Mouse (Mus musculus) kidney, postnatal 14 days (tissue): ENCODE data around the gene Bola1.
"Not testable (repeated sequence)": the region's sequence is repeated elsewhere in the genome, so short reads cannot be mapped to it uniquely, and the experiment has no call there.

ENCODE experiments used
- DNase-seq: peaks from one replicate; pipeline ENCODE4 v3.0.0; 2022; ENCODE audit warnings: mixed read lengths

Bola1 gene

DNA sequence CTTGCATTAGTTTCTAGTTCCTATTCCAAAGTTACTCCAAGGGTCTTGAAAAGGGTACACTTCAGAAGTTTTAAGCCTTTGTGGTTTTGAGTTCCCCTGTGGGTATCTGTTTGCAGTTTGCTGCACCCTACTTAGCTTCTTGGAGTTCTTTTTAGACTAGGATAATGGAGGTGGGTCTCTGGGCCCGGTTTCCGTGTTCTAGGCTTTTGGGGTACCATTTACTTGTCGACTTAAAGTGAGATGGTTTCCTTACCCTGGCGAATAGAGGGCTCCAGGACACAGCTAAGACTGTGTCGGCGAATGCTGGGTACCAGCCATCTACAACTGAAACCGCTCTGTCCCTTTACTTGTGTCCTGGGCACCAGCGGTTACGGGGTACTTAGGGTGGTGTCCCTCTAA is 2.1 kb upstream of the Bola1 start:
- DNase-seq = no peak

- DNase-seq = peak; percentile 92
These were observed 1.5 kb upstream of the Bola1 start, which contains the start of the genes Hist2h2ac and Hist2h2be for GRCm38 (mm10) chr3:96220765-96221639. TSS of gene Hist2h2ac (minus strand) at chr3:96220880. TSS of gene Hist2h2be (plus strand) at chr3:96221119.

- DNase-seq = not testable (repeated sequence)
These were observed 739 bp upstream of the Bola1 start for GRCm38 (mm10) chr3:96220131-96220764.

- DNase-seq = peak; percentile 40
These were observed 293 bp downstream of the Bola1 start for GRCm38 (mm10) chr3:96219191-96219641.

GRCm38 (mm10) chr3:96209242-96209641 is 10.3 kb downstream of the Bola1 start:
- DNase-seq = no peak

DNA sequence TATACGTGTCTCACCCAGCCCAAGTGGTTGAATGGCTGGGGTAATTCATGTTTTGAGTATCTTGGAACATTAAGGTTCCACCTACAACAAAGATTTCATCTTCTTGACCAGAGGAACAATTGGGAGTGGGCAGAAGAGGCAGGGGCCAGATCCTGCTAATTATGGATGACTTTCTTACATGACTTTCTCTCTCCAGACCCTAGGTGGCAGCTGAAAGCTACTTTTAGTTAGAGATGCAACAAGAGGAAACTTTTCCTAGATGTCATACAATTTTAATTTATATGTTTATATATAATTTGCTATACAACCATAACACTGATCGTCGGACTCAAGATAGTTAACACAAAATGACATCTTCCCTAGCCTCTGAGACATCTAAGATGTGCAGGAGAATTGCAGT is 11.7 kb downstream of the Bola1 start:
- no peak for DNase-seq

DNA sequence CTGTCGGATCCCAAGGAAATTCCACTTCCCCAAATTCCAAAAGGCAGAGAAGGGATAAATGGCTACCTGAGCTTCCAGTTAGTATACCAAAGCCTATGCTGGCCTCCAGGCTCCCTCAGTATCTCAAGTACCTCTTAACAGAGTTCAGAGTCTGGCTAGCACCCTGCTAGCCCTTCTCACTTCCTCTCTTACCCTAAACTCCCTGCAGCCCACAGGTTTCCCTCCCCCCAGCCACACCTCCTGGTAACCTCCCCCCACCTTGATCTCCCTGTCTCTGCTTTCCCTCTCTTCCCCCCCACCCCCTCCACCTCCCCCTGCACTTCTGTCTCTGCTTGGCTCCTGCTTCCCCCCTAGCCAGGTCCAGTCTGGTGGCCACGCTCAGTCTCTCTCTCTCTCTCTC is 19.8 kb downstream of the Bola1 start:
- DNase-seq = no peak

GRCm38 (mm10) chr3:96198601-96199251 is 20.8 kb downstream of the Bola1 start:
- not testable (repeated sequence) for DNase-seq

GRCm38 (mm10) chr3:96198181-96198580 is 21.3 kb downstream of the Bola1 start:
- no peak for DNase-seq

- peak; percentile 92 for DNase-seq
These were observed 22.3 kb downstream of the Bola1 start for GRCm38 (mm10) chr3:96197129-96197749.

GRCm38 (mm10) chr3:96196437-96197128 is 22.9 kb downstream of the Bola1 start:
- DNase-seq = no peak

DNA sequence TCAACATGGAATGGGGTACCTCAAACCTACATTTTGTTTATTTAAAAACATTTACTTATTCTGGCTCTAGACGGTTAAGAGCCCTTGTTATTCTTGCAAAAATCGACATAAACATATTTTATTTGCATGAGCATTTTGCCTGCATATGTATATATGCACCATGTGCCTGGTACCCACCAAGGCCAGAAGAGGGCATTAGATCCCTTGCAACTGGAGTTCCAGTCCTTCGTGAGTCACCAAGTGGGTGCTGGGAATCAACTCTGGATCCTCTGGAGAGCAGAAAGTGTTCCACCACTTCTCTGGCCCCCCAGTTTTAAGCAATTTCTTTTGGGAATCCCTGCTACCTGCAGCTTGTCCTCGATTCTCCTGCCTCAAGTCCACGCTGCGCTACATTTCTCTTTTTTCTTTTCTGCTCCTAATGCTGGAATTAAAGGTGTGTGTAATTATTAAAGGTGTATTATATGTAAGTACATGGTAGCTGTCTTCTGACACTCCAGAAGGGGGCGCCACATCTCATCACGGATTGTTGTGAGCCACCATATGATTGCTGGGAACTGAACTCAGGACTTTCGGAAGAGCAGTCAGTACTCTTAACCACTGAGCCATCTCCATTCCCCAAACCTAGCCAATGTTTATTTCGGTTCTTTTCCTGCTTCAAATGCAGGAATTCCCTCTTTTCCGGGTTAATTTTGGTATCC is 23.7 kb downstream of the Bola1 start:
- DNase-seq = no peak

GRCm38 (mm10) chr3:96194966-96195365 is 24.5 kb downstream of the Bola1 start:
- DNase-seq = no peak

DNA sequence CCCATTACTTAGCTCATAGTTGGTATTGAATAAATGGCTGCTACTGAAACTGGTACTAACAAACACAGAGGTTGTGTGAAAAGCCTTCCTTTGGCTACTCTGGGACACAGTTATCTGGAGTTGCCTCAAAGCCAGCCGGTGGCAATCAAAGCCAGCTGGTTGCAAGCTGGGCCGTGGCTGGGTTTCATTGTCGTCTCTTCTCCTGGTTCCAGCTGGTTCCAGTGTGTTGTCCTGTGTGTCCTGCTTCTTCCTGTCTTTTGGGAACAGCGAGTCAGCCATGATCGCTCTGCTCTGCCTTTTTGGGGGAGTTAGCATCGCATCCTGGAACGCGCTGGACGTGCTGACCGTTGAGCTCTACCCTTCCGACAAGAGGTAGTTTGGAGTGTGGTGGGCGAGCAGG is 26.5 kb downstream of the Bola1 start:
- DNase-seq = no peak

DNA sequence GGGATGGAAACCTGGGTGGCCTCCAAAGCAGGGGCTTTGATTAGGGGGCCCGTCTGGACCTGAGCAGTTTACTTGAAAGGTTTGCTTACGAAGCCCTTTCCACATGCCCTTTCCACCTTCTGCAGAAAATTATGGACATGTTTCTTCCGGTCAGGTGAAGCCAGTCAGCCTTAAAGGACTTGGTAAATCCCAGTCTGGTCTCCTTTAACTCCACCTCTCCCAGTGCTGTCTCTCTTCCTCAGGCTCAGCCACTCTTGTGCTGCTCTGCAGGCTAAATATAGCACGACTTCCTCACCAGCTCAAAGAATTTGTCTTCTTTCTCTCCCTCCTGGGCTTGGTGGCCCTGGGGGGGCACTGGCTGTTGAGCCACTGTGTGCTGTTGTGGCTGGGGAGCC is 37.1 kb downstream of the Bola1 start:
- DNase-seq = no peak

DNA sequence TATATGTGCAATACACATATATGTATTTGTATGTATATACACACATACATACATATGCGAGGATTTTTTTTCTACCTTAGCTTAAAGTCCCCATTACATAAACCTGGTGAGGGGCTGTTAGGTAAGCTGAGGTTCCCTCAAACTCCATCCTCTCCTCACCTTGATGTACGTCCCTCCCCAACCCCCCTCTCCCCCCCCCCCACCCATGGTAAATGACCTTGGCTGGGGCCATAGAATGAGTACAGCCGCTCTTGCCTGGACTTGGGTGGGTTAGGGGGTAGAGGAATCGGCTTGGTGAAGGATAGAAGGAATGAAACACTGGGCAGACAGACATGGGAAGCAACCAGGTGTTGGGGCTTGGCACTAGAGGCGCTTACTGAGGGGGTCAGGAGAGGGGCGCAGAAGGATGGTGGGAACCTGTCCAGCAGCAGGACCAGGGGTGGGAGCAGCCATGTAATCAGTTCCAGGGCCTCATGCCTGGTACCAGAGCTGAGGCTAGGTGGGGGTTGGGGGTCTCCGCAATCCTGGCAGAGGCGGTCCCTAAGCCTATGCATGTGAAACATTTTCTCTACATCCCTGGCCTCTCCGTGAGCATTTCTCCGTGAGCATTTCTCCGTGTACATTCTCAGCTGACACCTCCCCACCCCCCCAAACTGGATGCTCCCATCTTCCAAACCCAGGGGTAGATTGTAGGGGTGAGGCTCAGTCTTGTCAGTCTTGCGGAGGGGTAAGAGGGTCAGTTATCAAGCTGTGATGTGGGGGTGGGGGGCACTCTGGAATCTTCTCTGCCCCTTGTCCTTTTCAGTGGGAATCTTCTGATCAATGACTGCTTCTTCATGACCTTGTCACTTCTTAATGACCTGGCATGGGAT is 37.8 kb downstream of the Bola1 start:
- no peak for DNase-seq

GRCm38 (mm10) chr3:96180727-96181477 is 38.6 kb downstream of the Bola1 start, which contains the start of gene Sv2a:
TSS of gene Sv2a (plus strand) at chr3:96181151.
- DNase-seq = peak; percentile 64

GRCm38 (mm10) chr3:96179531-96179930 is 40.0 kb downstream of the Bola1 start:
- no peak for DNase-seq

GRCm38 (mm10) chr3:96178902-96179301 is 40.6 kb downstream of the Bola1 start:
- DNase-seq = no peak

DNA sequence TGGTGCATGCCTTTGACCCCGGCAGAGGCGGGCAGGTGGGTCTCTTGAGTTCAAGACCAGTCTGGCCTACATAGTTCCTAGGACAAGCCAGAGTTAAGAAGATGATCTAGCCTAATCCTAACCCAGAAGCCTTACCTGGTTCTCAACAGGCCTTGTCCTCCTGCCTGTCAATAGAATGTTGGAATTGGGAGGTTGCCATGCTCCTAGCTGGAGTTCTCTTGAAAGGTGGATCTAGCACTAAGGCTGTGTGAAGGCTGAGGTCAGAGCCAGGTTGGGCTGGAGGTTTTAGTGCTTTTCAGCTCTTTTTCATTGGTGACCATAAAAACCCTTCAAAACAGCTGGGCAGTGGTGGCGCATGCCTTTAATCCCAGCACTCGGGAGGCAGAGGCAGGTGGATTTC is 41.1 kb downstream of the Bola1 start:
- DNase-seq = no peak
